Comparison of ENCODE assay signal across 9 mouse cellular contexts in genomic region chr14:49348897-49349250, GRCm38 (mm10).
DNase-seq lines count a peak whose midpoint lies in the region; ATAC-seq and TF ChIP-seq lines count a peak whose summit lies in the region.
"Had no signal": no experiment of that assay in that cellular context is flagged by ENCODE, and none has a peak within 500 bp of the region (broad histone marks: within the 10 kb centered on the region; RNA-seq: fewer than 3 reads in every experiment).

No protein-coding gene starts in this region.

- H3K27ac ChIP-seq in embryonic facial prominence, embryonic 10.5 days (replicated peaks) = no peak overlapping the region
- H3K27ac ChIP-seq: limb, embryonic 13.5 days had no signal

- H3K27me3 ChIP-seq in G1E (ENCODE audit: insufficient read depth, low read length) = no peaks in the 10 kb centered on the region
- H3K27me3 ChIP-seq in embryonic facial prominence, embryonic 10.5 days (replicated peaks; ENCODE audit: low read depth, poor library complexity, severe bottlenecking) = no peaks in the 10 kb centered on the region
- H3K27me3 ChIP-seq: limb, embryonic 13.5 days had no signal

- TF ChIP-seq CTCF in G1E (IDR thresholded peaks at IDR 0.05; ENCODE audit: low read depth, low read length) = peak; percentile 34; the same call in 1 of the 2 replicates

- no peaks in the 10 kb centered on the region for H3K9me3 ChIP-seq in G1E (replicated peaks)
- H3K9me3 ChIP-seq in embryonic facial prominence, embryonic 10.5 days = no peaks in the 10 kb centered on the region
- H3K9me3 ChIP-seq: limb, embryonic 13.5 days had no signal

- peak; percentile 20 for DNase-seq in layer of hippocampus, adult 11-12 months (ENCODE audit: low spot score)
- no peak for DNase-seq in layer of hippocampus, adult 9-11 months
- DNase-seq in G1E (ENCODE audit: low spot score) = no peak
- DNase-seq in adrenal gland, postnatal 4 days (ENCODE audit: low spot score in 2 of 2) = peak; percentile 13 to 31
- peak; percentile 51 for DNase-seq in embryonic facial prominence, embryonic 10.5 days (ENCODE audit: low spot score)
- peak; percentile 34 to 36 for DNase-seq in left cerebral cortex, postnatal 14 days (ENCODE audit: low spot score in 2 of 2)
- DNase-seq in right cerebral cortex, postnatal 14 days = peak; percentile 36

- H3K4me1 ChIP-seq in G1E (ENCODE audit: insufficient read depth, low read depth, low read length) = no peaks in the 10 kb centered on the region
- H3K4me1 ChIP-seq in embryonic facial prominence, embryonic 10.5 days = no peaks in the 10 kb centered on the region
- H3K4me1 ChIP-seq: limb, embryonic 13.5 days had no signal

- WGBS in embryonic facial prominence, embryonic 10.5 days = 72% methylated on average over 1 of the region's 1 CpGs

- intact Hi-C loops in left cerebral cortex, postnatal 14 days (cut with DNase I) = loop anchor here (5.0 kb wide), 1 partner anchor 112 kb away; no protein-coding TSS in a partner anchor

- H3K36me3 ChIP-seq in G1E (replicated peaks) = no peaks in the 10 kb centered on the region
- no peaks in the 10 kb centered on the region for H3K36me3 ChIP-seq in embryonic facial prominence, embryonic 10.5 days (replicated peaks)
- H3K36me3 ChIP-seq: limb, embryonic 13.5 days had no signal

- ATAC-seq in G1E (ENCODE audit: extremely low read depth, insufficient number of reproducible peaks, low FRiP score, poor library complexity, severe bottlenecking) = no peak
- no peak for ATAC-seq in megakaryocyte-erythroid progenitor cell, adult 5-6 weeks (replicated peaks; ENCODE audit: low FRiP score, low TSS enrichment, poor library complexity, severe bottlenecking)

- H3K4me3 ChIP-seq in G1E (ENCODE audit: low read depth, low read length) = no peak overlapping the region
- no peak overlapping the region for H3K4me3 ChIP-seq in embryonic facial prominence, embryonic 10.5 days
- H3K4me3 ChIP-seq: limb, embryonic 13.5 days had no signal

Comparison
In these comparisons a context has a peak if more than half of its experiments do, and no peak if none do; other contexts are left out.
1. DNase-seq: peak in layer of hippocampus, adult 11-12 months (single experiment), adrenal gland, postnatal 4 days (2 of 2), embryonic facial prominence, embryonic 10.5 days (single experiment), left cerebral cortex, postnatal 14 days (2 of 2) and right cerebral cortex, postnatal 14 days (single experiment); none in layer of hippocampus, adult 9-11 months (single experiment) and G1E (single experiment).